In genomic region chr6:72503939-72504338, GRCm38 (mm10) we compare ENCODE assay signal across 13 mouse cellular contexts. TPM values are rescaled to one million over a fixed set of nuclear protein-coding genes. Genes with fewer than 3 reads are reported as not detected.
DNase-seq lines count a peak whose midpoint lies in the region; ATAC-seq and TF ChIP-seq lines count a peak whose summit lies in the region.
"Had no signal": no experiment of that assay in that cellular context is flagged by ENCODE, and none has a peak within 500 bp of the region (broad histone marks: within the 10 kb centered on the region; RNA-seq: fewer than 3 reads in every experiment).

No protein-coding gene starts in this region.

- H3K9ac ChIP-seq in kidney, embryonic 16.5 days (replicated peaks; ENCODE audit: low read length) = no peak overlapping the region
- H3K9ac ChIP-seq in hindbrain, embryonic 11.5 days (ENCODE audit: low read depth, low read length) = no peak overlapping the region
- H3K9ac ChIP-seq: limb, embryonic 13.5 days; neural tube, embryonic 12.5 days; stomach, embryonic 15.5 days had no signal

- H3K27me3 ChIP-seq in kidney, embryonic 16.5 days (ENCODE audit: insufficient read depth, low read length) = no peaks in the 10 kb centered on the region
- no peaks in the 10 kb centered on the region for H3K27me3 ChIP-seq in hindbrain, embryonic 11.5 days (ENCODE audit: control insufficient read depth, insufficient read depth, low read length)
- no peaks in the 10 kb centered on the region for H3K27me3 ChIP-seq in midbrain, embryonic 10.5 days (ENCODE audit: low read depth, poor library complexity, severe bottlenecking)
- H3K27me3 ChIP-seq: limb, embryonic 13.5 days; neural tube, embryonic 12.5 days; stomach, embryonic 15.5 days had no signal

- WGBS in kidney, embryonic 16.5 days = 79% methylated on average over 2 of the region's 2 CpGs
- 79% methylated on average over 2 of the region's 2 CpGs for WGBS in lung, adult 2 months
- WGBS in hindbrain, embryonic 11.5 days = 96% methylated on average over 2 of the region's 2 CpGs
- WGBS in midbrain, embryonic 10.5 days = 86% methylated on average over 2 of the region's 2 CpGs

- DNase-seq in kidney, adult 11 months = peak; percentile 51
- DNase-seq in adrenal gland, adult 18-20 months (ENCODE audit: low spot score in 2 of 2) = peak; percentile 46 to 47
- DNase-seq in gonadal fat pad, adult 2 months (ENCODE audit: low read depth) = peak; percentile 38
- peak; percentile 37 for DNase-seq in lung, adult 2 months
- no peak for DNase-seq in hindbrain, embryonic 11.5 days (ENCODE audit: low spot score)
- no peak for DNase-seq in midbrain, embryonic 10.5 days (ENCODE audit: low spot score)
- DNase-seq in right cerebral cortex, postnatal 4 days = no peak

- ATAC-seq in kidney, embryonic 16.5 days (ENCODE audit: low FRiP score, low TSS enrichment) = no peak
- ATAC-seq in hindbrain, embryonic 11.5 days (ENCODE audit: low FRiP score) = no peak

- TF ChIP-seq CTCF in lung, adult 2 months (IDR thresholded peaks at IDR 0.05; ENCODE audit: insufficient read depth, low read length) = no peak

- H3K36me3 ChIP-seq in kidney, embryonic 16.5 days (ENCODE audit: insufficient read depth, low read length) = no peaks in the 10 kb centered on the region
- H3K36me3 ChIP-seq in hindbrain, embryonic 11.5 days (ENCODE audit: control insufficient read depth, insufficient read depth, low read length) = no peaks in the 10 kb centered on the region
- no peaks in the 10 kb centered on the region for H3K36me3 ChIP-seq in midbrain, embryonic 10.5 days
- H3K36me3 ChIP-seq: limb, embryonic 13.5 days; neural tube, embryonic 12.5 days; stomach, embryonic 15.5 days had no signal

- H3K4me1 ChIP-seq in kidney, embryonic 16.5 days (ENCODE audit: insufficient read depth, low read length) = peaks cover 3% of the 10 kb centered on the region; the same call in 1 of the 2 replicates
- no peaks in the 10 kb centered on the region for H3K4me1 ChIP-seq in lung, adult 2 months (ENCODE audit: control insufficient read depth, insufficient read depth, low read length)
- H3K4me1 ChIP-seq in hindbrain, embryonic 11.5 days (replicated peaks; ENCODE audit: control insufficient read depth, insufficient read depth, low read length) = no peaks in the 10 kb centered on the region
- no peaks in the 10 kb centered on the region for H3K4me1 ChIP-seq in midbrain, embryonic 10.5 days
- H3K4me1 ChIP-seq: neural tube, embryonic 12.5 days; stomach, embryonic 15.5 days had no signal

- H3K4me2 ChIP-seq in kidney, embryonic 16.5 days (replicated peaks; ENCODE audit: low read depth, low read length) = no peak overlapping the region
- H3K4me2 ChIP-seq in hindbrain, embryonic 11.5 days (replicated peaks; ENCODE audit: low read depth, low read length) = no peak overlapping the region
- H3K4me2 ChIP-seq: limb, embryonic 13.5 days; neural tube, embryonic 12.5 days; stomach, embryonic 15.5 days had no signal

- H3K27ac ChIP-seq in kidney, embryonic 16.5 days (ENCODE audit: low read length) = no peak overlapping the region
- no peak overlapping the region for H3K27ac ChIP-seq in hindbrain, embryonic 11.5 days (ENCODE audit: low read depth, low read length)
- no peak overlapping the region for H3K27ac ChIP-seq in midbrain, embryonic 10.5 days (replicated peaks)
- H3K27ac ChIP-seq: limb, embryonic 13.5 days; neural tube, embryonic 12.5 days; stomach, embryonic 15.5 days had no signal

- no peak for TF ChIP-seq POLR2A in lung, adult 2 months (IDR thresholded peaks at IDR 0.05; ENCODE audit: borderline replicate concordance, extremely low read depth, low read depth, low read length)

- H3K9me3 ChIP-seq in kidney, embryonic 16.5 days (ENCODE audit: low read length) = no peaks in the 10 kb centered on the region
- no peaks in the 10 kb centered on the region for H3K9me3 ChIP-seq in hindbrain, embryonic 11.5 days (ENCODE audit: control insufficient read depth, low read length)
- no peaks in the 10 kb centered on the region for H3K9me3 ChIP-seq in midbrain, embryonic 10.5 days (replicated peaks)
- H3K9me3 ChIP-seq: limb, embryonic 13.5 days; neural tube, embryonic 12.5 days; stomach, embryonic 15.5 days had no signal

- H3K4me3 ChIP-seq in kidney, embryonic 16.5 days (ENCODE audit: low read length) = no peak overlapping the region
- H3K4me3 ChIP-seq in lung, adult 2 months (replicated peaks; ENCODE audit: extremely low read depth, low read depth, low read length) = no peak overlapping the region
- H3K4me3 ChIP-seq in hindbrain, embryonic 11.5 days (ENCODE audit: low read depth, low read length) = no peak overlapping the region
- no peak overlapping the region for H3K4me3 ChIP-seq in midbrain, embryonic 10.5 days
- H3K4me3 ChIP-seq: limb, embryonic 13.5 days; neural tube, embryonic 12.5 days; stomach, embryonic 15.5 days had no signal

RNA-seq across cellular contexts. Expression of gene Sh2d6, which starts 17.6 kb away (rescaled TPM):
- 0.17 TPM in 1 of 2 replicates, not detected in the other for polyA plus RNA-seq in kidney, embryonic 16.5 days (2015; fragmentation: Nextera tagmentation; extraction: Ambion mirVana)
- under 1 TPM; 0.26 to 0.27 TPM for total RNA-seq in adrenal gland, adult 18-20 months (2021)
- 3.3 and 3.7 TPM in 2 replicates for polyA plus RNA-seq in gonadal fat pad, adult 2 months (2012; rRNA removed)
- 0.19 and 0.32 TPM in 2 replicates for polyA plus RNA-seq in lung, adult 2 months (2012; rRNA removed)
- polyA plus RNA-seq in hindbrain, embryonic 11.5 days (2014; fragmentation: Nextera tagmentation; extraction: Ambion mirVana) = 0.45 and 0.66 TPM in 2 replicates
- 0.23 and 0.39 TPM in 2 replicates for polyA plus RNA-seq in midbrain, embryonic 10.5 days (2016; fragmentation: Nextera tagmentation; extraction: Ambion mirVana)
- total RNA-seq: megakaryocyte-erythroid progenitor cell, adult 5-6 weeks had no signal
- polyA plus RNA-seq: heart, embryonic 16.5 days had no signal

RNA-seq across cellular contexts. Expression of gene Capg, which starts 40.3 kb away (rescaled TPM):
- polyA plus RNA-seq in kidney, embryonic 16.5 days (2015; fragmentation: Nextera tagmentation; extraction: Ambion mirVana) = 83.1 and 94.3 TPM in 2 replicates
- 10 to 100 TPM; 43.1 to 57.0 TPM for total RNA-seq in adrenal gland, adult 18-20 months (2021)
- polyA plus RNA-seq in gonadal fat pad, adult 2 months (2012; rRNA removed) = 138 TPM in 2 replicates
- polyA plus RNA-seq in lung, adult 2 months (2012; rRNA removed) = 67.6 and 67.8 TPM in 2 replicates
- polyA plus RNA-seq in hindbrain, embryonic 11.5 days (2014; fragmentation: Nextera tagmentation; extraction: Ambion mirVana) = 10.4 TPM in 2 replicates
- 9.7 and 11.1 TPM in 2 replicates for polyA plus RNA-seq in midbrain, embryonic 10.5 days (2016; fragmentation: Nextera tagmentation; extraction: Ambion mirVana)

Comparison
In these comparisons a context has a peak if more than half of its experiments do, and no peak if none do; other contexts are left out.
1. DNase-seq: peak in kidney, adult 11 months (single experiment), adrenal gland, adult 18-20 months (2 of 2), gonadal fat pad, adult 2 months (single experiment) and lung, adult 2 months (single experiment); none in hindbrain, embryonic 11.5 days (single experiment), midbrain, embryonic 10.5 days (single experiment) and right cerebral cortex, postnatal 4 days (single experiment).